Mouse (Mus musculus) heart, postnatal 0 days (tissue): ENCODE results near the gene Inpp4a.

Experiments
- CTCF ChIP-seq: IDR thresholded peaks from 2 replicates; pipeline ENCODE4 v1.5.1; 2016; ENCODE audit warnings: antibody characterized with exemption, control low read depth, low read depth
- EP300 ChIP-seq: IDR thresholded peaks from 2 replicates; pipeline ENCODE4 v1.6.1; 2016; ENCODE audit warnings: antibody characterized with exemption, low read depth

DNA sequence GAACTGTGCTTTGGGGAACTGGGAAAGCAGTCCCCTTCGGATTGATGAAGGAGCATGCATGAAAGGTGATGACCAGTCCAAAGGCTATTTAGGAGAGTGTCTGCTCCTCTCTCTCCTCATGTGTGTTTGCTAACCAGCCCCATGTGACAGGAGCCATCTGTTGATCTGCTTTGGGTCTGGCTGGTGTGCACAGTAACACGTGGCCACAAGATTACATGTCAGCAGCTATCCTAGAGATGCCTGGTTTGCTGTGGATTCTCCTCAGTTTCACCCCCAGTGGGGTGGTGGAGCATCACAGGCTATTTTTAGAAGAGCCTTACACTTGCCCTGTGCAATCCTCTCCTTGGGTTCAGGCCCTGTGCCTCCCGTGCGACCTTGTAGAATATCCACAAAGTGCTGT is 42.2 kb downstream of the Inpp4a start:
- TF ChIP-seq EP300 (no peak), CTCF (no peak)
